Mouse (Mus musculus) limb, embryonic 11.5 days (tissue): ENCODE data around the gene Gm7534. TPM values are rescaled to one million over a fixed set of nuclear protein-coding genes. Genes with fewer than 3 reads are reported as not detected.
A peak's percentile ranks its signal among the peaks of the same experiment; 100 is the strongest.
"Not testable (repeated sequence)": the region's sequence is repeated elsewhere in the genome, so short reads cannot be mapped to it uniquely, and the experiment has no call there.

ENCODE experiments used
- ATAC-seq: fragments of 200-750 bp; cut with Nextera tagmentation; 2 replicates; pipeline ENCODE4 v1.8.0; 2017; ENCODE audit warnings: low read depth; ENCODE audit not compliant: insufficient number of reproducible peaks, low FRiP score, low TSS enrichment
- DNase-seq: peaks from one replicate; pipeline ENCODE4 v3.0.0-alpha.2; 2015; ENCODE audit warnings: low spot score
- H3K27ac ChIP-seq: fragments of 300-500 bp; sonication (generic); replicated peaks from 2 replicates; pipeline ENCODE4 v1.5.1; 2014; ENCODE audit warnings: low read depth, mild to moderate bottlenecking, low read length
- H3K27me3 ChIP-seq: fragments of 300-500 bp; sonication (generic); 2 replicates; pipeline ENCODE4 v1.6.1; 2014; ENCODE audit warnings: mild to moderate bottlenecking, low read length, mixed read lengths; ENCODE audit not compliant: control insufficient read depth, insufficient read depth
- H3K36me3 ChIP-seq: fragments of 300-500 bp; sonication (generic); 2 replicates; pipeline ENCODE4 v1.6.1; 2014; ENCODE audit warnings: mild to moderate bottlenecking, low read length, moderate library complexity, mixed read lengths; ENCODE audit not compliant: control insufficient read depth, insufficient read depth
- H3K4me1 ChIP-seq: fragments of 300-500 bp; sonication (generic); 2 replicates; pipeline ENCODE4 v1.6.1; 2014; ENCODE audit warnings: low read length, mixed read lengths; ENCODE audit not compliant: control insufficient read depth, insufficient read depth
- H3K4me2 ChIP-seq: fragments of 300-500 bp; sonication (generic); 2 replicates; pipeline ENCODE4 v1.6.1; 2014; ENCODE audit warnings: low read depth, mild to moderate bottlenecking, moderate library complexity; ENCODE audit not compliant: severe bottlenecking
- H3K4me3 ChIP-seq: fragments of 300-500 bp; sonication (generic); 2 replicates; pipeline ENCODE4 v1.5.1; 2014; ENCODE audit warnings: low read depth, low read length
- H3K9ac ChIP-seq: fragments of 300-500 bp; sonication (generic); 2 replicates; pipeline ENCODE4 v1.6.1; 2014; ENCODE audit warnings: mild to moderate bottlenecking, low read length
- H3K9me3 ChIP-seq: fragments of 300-500 bp; sonication (generic); 2 replicates; pipeline ENCODE4 v1.6.1; 2016; ENCODE audit warnings: low read length; ENCODE audit not compliant: control insufficient read depth
- WGBS: fragments of 180-500 bp; shearing (Covaris S2); extraction: QIAGEN DNeasy Blood & Tissue Kit; methylation state at CpG from one replicate; pipeline ENCODE4 v1.1.7; 2014; 5-methylcytosine and 5-hydroxymethylcytosine counted together
- polyA plus RNA-seq: library from polyadenylated mRNA; unstranded; fragments of >200 nt; fragmentation: Nextera tagmentation; extraction: Ambion mirVana; gene quantifications from 2 replicates; pipeline ENCODE4 v1.2.1, GENCODE M21; 2014

The Gm7534 gene
- polyA plus RNA-seq, 1 experiment from 2014 or later = not detected

DNA sequence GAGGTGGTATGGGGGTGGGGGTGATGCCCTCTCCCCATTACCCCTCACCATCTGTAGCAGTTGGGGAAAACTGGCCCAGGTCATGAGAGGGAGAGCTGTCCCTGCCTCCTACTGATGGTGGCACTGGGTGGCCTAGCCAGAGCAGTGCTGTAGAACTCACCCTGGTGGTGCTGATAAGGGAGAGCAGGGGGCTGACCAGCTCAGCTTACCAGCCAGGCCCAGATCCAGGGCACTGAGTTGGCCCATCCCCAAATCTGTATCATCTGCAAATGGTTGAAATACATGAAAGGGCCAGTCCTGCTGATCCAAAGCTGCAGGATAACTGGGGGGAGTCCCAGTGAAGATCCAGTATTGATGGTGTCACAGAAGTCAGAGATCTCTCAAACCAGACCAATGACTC lies 21.0 kb downstream of the Gm7534 start:
- Histone ChIP-seq H3K9me3 (no peaks in the 10 kb centered on the region), H3K36me3 (no peaks in the 10 kb centered on the region), H3K4me3 (no peak overlapping the region), H3K27me3 (no peaks in the 10 kb centered on the region), H3K9ac (no peak overlapping the region), H3K4me2 (no peak overlapping the region), H3K4me1 (0 out of 2 replicates have a peak, but pooled peaks cover 6% of the 10 kb centered on the region), H3K27ac (no peak overlapping the region)
- ATAC-seq (no peak), DNase-seq (no peak)

DNA sequence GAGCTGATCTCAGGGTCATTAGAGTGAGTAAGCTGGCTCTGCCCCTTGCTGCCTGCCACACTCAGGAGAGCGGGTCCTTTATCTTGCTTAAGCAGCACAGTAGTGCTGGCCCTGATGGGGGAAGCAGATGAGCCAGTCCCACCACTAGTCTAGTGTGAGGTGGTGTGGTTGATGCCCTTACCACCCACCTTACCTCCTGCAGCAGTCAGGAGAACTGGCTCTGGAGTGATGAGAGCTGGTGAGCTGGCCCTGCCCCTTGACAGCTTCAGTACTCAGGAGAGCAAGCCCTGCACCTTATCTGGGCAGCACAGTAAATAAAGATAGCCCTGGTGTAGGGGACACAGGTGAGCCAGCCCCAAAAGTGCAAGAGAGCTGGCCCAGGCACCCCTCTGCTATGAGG lies 21.7 kb downstream of the Gm7534 start:
- 73% methylated on average over 1 of the region's 1 CpGs for WGBS
- Histone ChIP-seq H3K36me3 (no peaks in the 10 kb centered on the region), H3K4me1 (0 out of 2 replicates have a peak, but pooled peaks cover 5% of the 10 kb centered on the region), H3K27me3 (no peaks in the 10 kb centered on the region), H3K9me3 (no peaks in the 10 kb centered on the region), H3K4me2 (no peak overlapping the region), H3K4me3 (no peak overlapping the region), H3K9ac (no peak overlapping the region), H3K27ac (no peak overlapping the region)
- DNase-seq (no peak), ATAC-seq (no peak)

GRCm38 (mm10) chr4:134172391-134172790 lies 30.4 kb downstream of the Gm7534 start:
- ATAC-seq = no peak
- Histone ChIP-seq H3K27me3 (no peaks in the 10 kb centered on the region), H3K4me3 (no peak overlapping the region), H3K4me2 (no peak overlapping the region), H3K9me3 (no peaks in the 10 kb centered on the region), H3K9ac (no peak overlapping the region), H3K36me3 (no peaks in the 10 kb centered on the region), H3K4me1 (no peaks in the 10 kb centered on the region), H3K27ac (no peak overlapping the region)
- no peak for DNase-seq
- WGBS = 82% methylated on average over 3 of the region's 3 CpGs

- DNase-seq (no peak), ATAC-seq (no peak)
- Histone ChIP-seq H3K9me3 (no peaks in the 10 kb centered on the region), H3K4me2 (no peak overlapping the region), H3K4me3 (no peak overlapping the region), H3K9ac (no peak overlapping the region), H3K36me3 (no peaks in the 10 kb centered on the region), H3K4me1 (no peaks in the 10 kb centered on the region), H3K27ac (no peak overlapping the region), H3K27me3 (no peaks in the 10 kb centered on the region)
- WGBS = 98% methylated on average over 3 of the region's 3 CpGs
These were observed 35.9 kb downstream of the Gm7534 start for GRCm38 (mm10) chr4:134166906-134167305.

DNA sequence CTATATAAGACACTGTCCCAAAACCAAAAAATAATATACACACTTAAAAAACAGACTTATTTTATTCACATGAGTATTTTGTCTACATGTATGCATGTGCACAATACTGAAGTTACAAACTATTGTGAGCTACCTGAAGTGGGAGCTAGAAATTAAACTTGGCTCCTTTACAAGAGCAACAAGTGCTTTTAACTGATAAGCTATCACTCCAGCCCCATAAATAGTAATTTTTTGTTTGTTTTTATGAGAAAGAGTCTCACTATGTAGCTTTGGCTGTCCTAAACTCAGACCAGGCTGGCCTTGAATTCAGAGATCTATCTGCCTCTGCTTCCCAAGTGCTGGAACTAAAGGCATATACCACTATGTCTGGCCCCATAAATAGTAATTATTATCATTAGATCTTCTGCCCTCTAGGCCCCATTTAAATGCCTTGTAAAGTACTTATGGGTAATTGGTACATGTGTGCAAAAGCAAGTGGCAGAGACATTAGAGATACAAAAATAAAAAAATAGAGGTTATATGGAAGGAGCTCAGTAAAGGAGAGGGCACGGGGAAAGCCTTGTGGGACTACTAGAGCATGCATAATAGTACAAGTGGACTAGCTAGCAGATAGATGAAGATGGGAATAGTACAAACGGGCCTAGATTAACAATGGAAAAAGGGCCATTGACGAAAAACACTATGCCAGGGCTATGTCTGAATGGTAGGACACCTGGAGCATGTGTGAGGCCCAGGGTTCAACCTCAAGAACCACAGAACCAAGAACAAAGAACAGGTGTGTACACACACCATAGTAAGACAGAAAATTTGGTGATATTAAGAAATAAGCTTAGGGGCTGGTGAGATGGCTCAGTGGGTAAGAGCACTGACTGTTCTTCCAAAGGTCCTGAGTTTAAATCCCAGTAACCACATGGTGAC lies 37.0 kb downstream of the Gm7534 start:
- Histone ChIP-seq H3K36me3 (no peaks in the 10 kb centered on the region), H3K9ac (no peak overlapping the region), H3K4me3 (no peak overlapping the region), H3K4me2 (no peak overlapping the region), H3K4me1 (no peaks in the 10 kb centered on the region), H3K27ac (no peak overlapping the region), H3K9me3 (no peaks in the 10 kb centered on the region), H3K27me3 (no peaks in the 10 kb centered on the region)
- 85% methylated on average over 3 of the region's 3 CpGs for WGBS
- ATAC-seq (no peak), DNase-seq (no peak)

- Histone ChIP-seq H3K4me2 (no peak overlapping the region), H3K36me3 (no peaks in the 10 kb centered on the region), H3K4me1 (no peaks in the 10 kb centered on the region), H3K27ac (no peak overlapping the region), H3K9me3 (no peaks in the 10 kb centered on the region), H3K9ac (no peak overlapping the region), H3K4me3 (no peak overlapping the region), H3K27me3 (no peaks in the 10 kb centered on the region)
- no peak for DNase-seq
- no peak for ATAC-seq
- 83% methylated on average over 6 of the region's 6 CpGs for WGBS
These were observed 37.8 kb downstream of the Gm7534 start for GRCm38 (mm10) chr4:134165024-134165423.

GRCm38 (mm10) chr4:134164591-134164990 lies 38.2 kb downstream of the Gm7534 start:
- H3K9me3 ChIP-seq = no peaks in the 10 kb centered on the region
- H3K9ac ChIP-seq = no peak overlapping the region
- H3K27ac ChIP-seq = no peak overlapping the region
- ATAC-seq = no peak
- H3K4me2 ChIP-seq = no peak overlapping the region
- H3K27me3 ChIP-seq = no peaks in the 10 kb centered on the region
- H3K36me3 ChIP-seq = no peaks in the 10 kb centered on the region
- H3K4me1 ChIP-seq = no peaks in the 10 kb centered on the region
- WGBS = 95% methylated on average over 5 of the region's 6 CpGs
- no peak for DNase-seq
- H3K4me3 ChIP-seq = no peak overlapping the region

- ATAC-seq, H3K9ac ChIP-seq, H3K4me1 ChIP-seq, H3K9me3 ChIP-seq, H3K36me3 ChIP-seq, H3K27ac ChIP-seq, H3K27me3 ChIP-seq: not testable (repeated sequence)
- 2% methylated on average over 29 of the region's 30 CpGs for WGBS
- Histone ChIP-seq H3K4me2 (peak overlapping the region; percentile 50), H3K4me3 (peak overlapping the region; percentile 37)
- peak; percentile 60 for DNase-seq
These were observed 42.7 kb downstream of the Gm7534 start for GRCm38 (mm10) chr4:134160071-134160470.
